Mouse (Mus musculus) adrenal gland, postnatal 10 days (tissue): ENCODE measurements around the gene Adam23. TPM values are rescaled to one million over a fixed set of nuclear protein-coding genes. Genes with fewer than 3 reads are reported as not detected.
"Not testable (repeated sequence)": the region's sequence is repeated elsewhere in the genome, so short reads cannot be mapped to it uniquely, and the experiment has no call there.

Experiments used
- DNase-seq: peaks from one replicate; pipeline ENCODE4 v3.0.0; 2021; ENCODE audit warnings: mixed read lengths
- total RNA-seq, 2 experiments: library from RNA; stranded (reverse); gene quantifications; 2 replicates each; pipeline ENCODE4 v1.2.3; 2021

Gene Adam23
- total RNA-seq, 2 experiments from 2014 or later, result 15.0 to 18.1 TPM

- no peak for DNase-seq
Observed at GRCm38 (mm10) chr1:63579153-63579552, 133.5 kb downstream of the Adam23 start.

- no peak for DNase-seq
Observed at GRCm38 (mm10) chr1:63586869-63587268, 141.2 kb downstream of the Adam23 start.

GRCm38 (mm10) chr1:63603870-63604500 is 158.3 kb downstream of the Adam23 start:
- DNase-seq, result peak; percentile 8

- no peak for DNase-seq
Observed at GRCm38 (mm10) chr1:63609613-63610012, 163.9 kb downstream of the Adam23 start.

GRCm38 (mm10) chr1:63614594-63614993 is 168.9 kb downstream of the Adam23 start:
- peak; percentile 84 for DNase-seq

- DNase-seq, result no peak
Observed at GRCm38 (mm10) chr1:63615668-63616067, 170.0 kb downstream of the Adam23 start, which contains the start of gene Gm39653. TSS of gene Gm39653 (plus strand) at chr1:63615968.

GRCm38 (mm10) chr1:63628211-63628610 is 182.5 kb downstream of the Adam23 start:
- peak; percentile 4 for DNase-seq

- DNase-seq, result not testable (repeated sequence)
Observed at GRCm38 (mm10) chr1:63630390-63630789, 184.7 kb downstream of the Adam23 start.

- DNase-seq, result no peak
Observed at GRCm38 (mm10) chr1:63639921-63640320, 194.2 kb downstream of the Adam23 start.

Other genes starting within 250 kb of the Adam23 start
- gene Gpr1, start 231.3 kb upstream of the Adam23 start, total RNA-seq, result under 1 TPM; 0.33 to 0.66 TPM
- gene Zdbf2, start 172.6 kb upstream of the Adam23 start, total RNA-seq, result 10 to 100 TPM in 1 of 2 experiments, 1 to 10 TPM in 1; 8.3 to 12.8 TPM
- not detected for gene Gm39653, start 170.1 kb downstream of the Adam23 start, total RNA-seq
- not detected for gene Dytn, start 241.0 kb downstream of the Adam23 start, total RNA-seq